Mouse (Mus musculus) layer of hippocampus, postnatal 25 days (tissue): ENCODE measurements around the gene Rgs7bp. TPM values are rescaled to one million over a fixed set of nuclear protein-coding genes. Genes with fewer than 3 reads are reported as not detected.
A peak's percentile ranks its signal among the peaks of the same experiment; 100 is the strongest.

ENCODE experiments used
- DNase-seq, 2 experiments: peaks; one replicate each; pipeline ENCODE4 v3.0.0; 2022; ENCODE audit warnings: mixed read lengths in 2 of 2, low spot score in 1 of 2; ENCODE audit errors: extremely low spot score in 1 of 2
- total RNA-seq, 2 experiments: library from RNA; stranded (reverse); gene quantifications; 2 replicates each; pipeline ENCODE4 v1.2.3; 2021

The Rgs7bp gene
- 100 to 1,000 TPM; 139 to 149 TPM for total RNA-seq

DNA sequence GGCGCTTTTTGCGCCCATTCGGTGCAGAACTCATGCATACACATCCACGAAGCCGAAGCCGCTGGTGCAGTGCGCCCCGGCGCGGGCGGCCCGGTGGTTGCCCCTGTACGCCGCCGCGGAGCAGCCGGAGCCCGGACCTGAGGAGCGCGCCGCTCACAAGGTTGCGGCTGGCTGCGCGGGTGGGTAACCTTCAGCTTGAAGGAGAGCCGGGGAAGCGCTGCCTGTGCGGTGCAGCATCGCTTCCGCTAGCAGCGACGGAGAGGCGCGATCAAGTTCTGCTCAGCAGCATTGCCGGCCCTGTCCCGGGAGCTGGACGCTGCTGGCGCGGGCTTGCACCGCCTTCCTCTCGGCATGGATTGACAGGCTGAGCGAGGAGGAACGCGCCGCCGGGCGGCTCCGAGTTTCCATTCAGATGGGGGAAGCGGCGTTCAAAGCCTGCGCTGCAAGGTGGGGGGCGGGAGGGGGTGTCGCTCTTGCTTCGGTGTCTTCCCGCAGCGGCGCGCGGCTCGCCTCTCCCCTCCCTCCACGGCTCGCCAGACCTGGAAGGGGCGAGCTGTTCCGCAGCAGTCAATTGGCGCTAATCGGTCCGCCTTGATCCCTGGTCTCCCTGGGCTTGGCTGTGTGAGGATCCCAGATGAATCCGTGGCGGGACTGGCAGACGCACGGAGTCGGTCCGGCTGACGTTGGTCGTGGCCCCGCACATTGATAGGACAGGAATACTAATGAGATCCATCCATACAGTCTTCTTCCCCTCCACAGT, at the start of gene Rgs7bp:
TSS of gene Rgs7bp (minus strand) at position 750 of the 760 bp plus-strand sequence.
- DNase-seq: peak; percentile 64 to 71

DNA sequence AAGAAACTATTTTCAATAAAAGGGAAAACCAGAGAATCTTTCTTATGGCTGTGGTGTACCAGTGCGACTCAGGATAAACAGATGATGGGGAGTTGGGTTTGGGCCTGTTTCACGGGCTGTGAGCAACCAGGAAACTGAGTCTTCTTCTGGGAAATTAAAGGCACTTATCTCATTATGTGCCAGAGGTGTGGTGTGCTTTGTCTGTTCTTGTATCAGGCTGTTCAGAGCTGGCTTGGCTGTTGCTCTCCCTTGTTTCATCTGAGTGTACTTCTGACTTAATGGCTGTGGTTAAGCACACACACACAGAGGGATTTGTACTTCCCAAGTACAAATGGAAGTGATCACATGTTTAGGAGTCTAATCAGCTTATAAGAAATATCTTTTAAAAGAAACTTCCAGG, 49.7 kb upstream of the Rgs7bp start:
- no peak for DNase-seq

DNA sequence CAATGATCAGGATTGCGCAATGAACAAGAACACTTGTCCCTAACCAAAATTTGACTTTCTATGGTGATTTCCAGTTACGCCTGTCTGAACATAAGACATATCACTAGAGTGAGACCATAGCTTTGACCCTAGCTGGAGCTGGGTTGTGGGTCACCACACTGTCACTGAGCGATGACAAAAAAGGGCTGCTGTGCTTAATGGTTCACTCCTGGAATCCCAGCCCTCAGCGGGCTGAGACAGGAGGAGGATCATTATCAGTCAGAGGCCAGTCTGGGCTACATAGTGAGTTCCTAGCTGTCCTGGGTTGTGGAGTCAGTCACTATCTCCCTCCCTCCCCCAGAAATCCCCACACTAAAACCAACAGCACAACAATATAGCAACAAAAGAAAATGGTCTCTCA, 46.0 kb upstream of the Rgs7bp start:
- DNase-seq: no peak

DNA sequence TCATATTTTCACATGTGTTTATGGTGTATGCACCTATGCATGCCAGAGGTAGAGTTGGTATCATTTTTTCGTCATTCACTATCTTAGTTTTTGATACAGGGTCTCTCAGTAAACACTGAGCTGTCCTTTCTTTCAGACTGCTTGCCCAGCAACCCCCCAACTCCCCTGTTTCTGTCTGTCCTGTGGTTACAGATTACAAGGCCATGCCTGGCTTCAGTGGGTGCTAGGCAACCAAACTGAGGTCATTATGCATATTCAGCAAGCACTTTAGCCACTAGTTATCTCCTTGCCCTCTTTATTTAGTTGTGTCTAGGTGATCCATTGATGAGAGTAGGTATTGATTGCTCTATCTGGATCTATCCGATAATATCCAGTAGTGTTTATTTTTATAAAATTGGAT, 41.6 kb upstream of the Rgs7bp start:
- DNase-seq: no peak

DNA sequence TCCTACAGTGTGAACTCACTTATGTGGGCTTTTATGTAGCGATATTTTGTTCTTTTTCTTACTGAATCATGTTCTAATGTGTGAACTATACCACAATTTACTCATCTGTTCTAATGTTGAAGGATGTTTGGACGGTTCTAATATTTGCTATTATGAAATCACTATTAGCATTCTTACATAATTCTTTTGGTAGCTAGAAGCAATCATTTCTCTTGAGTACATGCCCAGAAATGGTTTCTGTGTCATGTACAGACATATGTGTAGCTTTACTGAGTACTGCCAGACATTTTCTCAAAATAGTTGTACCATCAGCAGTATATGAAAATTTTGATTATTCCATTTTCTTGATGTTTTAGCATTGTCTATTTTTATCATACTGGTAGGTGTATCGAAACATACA, 34.5 kb upstream of the Rgs7bp start:
- DNase-seq: no peak

DNA sequence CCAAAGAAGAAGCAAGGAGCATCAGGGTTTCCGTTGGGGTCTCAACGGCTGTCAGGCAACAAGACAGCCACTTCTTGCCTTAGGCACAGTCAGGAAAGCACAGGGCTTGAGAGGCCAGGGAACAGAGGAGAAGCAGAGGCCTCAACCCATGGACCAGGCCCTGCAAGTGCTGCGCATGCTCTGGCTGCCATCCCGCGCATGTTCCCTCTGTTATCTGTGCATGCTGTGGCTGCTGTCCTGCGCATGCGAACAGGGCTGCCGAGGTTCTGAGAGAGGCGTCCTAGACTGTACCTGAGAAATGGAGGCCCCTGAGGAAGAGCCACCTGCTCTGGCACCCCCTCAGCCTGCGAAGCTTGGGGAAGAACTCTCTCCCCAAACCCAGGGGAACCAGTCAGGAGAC, 27.1 kb upstream of the Rgs7bp start, which contains the start of gene 4933425L06Rik:
TSS of gene 4933425L06Rik (plus strand) at position 261 of the 400 bp plus-strand sequence.
- no peak for DNase-seq

DNA sequence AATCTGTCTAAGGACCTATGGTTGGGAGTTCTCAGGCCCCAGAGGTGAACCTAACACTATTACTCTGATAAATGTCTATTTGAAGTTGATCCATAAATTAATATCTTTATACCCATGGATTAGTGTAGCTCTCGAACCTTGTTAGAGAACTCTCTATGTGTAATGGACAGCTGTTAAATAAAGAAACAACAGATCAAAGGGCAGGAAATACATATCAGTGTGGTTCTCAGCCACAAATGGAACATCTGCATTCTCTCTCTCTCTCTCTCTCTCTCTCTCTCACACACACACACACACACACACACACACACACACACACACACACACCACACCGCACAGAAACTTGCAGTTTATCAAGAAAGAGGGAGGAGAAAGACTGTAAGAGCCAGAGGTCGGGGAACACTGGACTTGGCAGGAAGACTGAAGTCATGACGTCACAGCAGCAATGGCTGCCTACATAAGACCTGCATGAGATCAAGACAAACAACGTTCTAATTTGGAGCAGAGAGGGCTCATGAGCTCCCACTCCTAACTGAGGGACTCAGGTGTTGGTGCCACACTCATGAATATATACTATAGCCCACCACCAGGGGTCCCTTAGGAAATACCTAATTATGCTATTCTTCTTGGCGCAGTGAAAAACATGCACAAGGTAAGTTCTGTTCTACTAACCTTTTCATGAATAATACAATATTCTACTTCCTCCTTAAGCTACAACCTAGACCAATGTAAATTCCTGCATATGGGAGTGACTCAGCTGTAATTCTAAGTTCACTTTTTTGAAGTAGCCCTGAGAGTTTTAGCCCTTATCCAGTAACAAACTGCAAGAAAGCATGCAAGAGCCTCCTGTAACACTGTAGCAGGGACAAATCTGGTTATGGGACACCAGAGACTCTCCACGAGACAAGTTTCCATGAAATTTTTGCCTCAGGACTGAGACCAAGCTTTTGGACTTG, 12.4 kb upstream of the Rgs7bp start:
- no peak for DNase-seq

DNA sequence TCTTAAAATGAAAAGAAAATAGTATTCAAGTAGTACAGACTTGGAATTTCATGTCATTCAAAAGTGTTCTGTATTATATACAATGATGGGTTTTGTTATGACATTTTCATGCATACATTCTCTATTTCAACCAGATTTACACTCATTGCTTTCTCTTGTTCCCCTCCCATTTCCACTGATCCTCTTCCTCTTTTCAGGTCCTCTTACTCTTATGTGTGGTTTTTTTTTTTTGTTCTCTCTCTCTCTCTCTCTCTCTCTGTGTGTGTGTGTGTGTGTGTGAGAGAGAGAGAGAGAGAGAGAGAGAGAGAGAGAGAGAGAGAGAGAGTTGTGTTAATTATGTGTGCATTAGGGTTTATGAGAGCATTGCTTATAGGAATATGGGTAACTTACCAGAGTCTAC, 11.4 kb upstream of the Rgs7bp start:
- no peak for DNase-seq

DNA sequence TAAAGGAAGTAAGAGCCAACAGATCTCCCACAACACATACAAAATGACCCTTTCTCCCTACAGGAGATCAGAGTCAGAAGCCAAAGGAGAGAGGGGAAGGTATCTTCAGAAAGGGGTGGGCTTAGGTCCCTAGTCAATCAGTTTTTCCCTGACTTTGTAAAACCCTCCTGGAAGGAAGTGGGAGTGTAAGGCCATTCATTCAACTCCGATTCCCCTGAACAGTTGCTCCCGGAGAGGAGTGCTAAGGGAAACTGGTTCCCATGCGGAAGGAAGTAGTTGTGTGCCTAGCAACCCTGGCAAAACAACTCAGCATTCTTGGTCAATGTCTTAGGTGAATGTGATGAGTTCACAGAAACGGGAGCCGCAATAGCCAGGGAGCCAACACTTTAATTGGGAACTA, 644 bp upstream of the Rgs7bp start:
- no peak for DNase-seq

DNA sequence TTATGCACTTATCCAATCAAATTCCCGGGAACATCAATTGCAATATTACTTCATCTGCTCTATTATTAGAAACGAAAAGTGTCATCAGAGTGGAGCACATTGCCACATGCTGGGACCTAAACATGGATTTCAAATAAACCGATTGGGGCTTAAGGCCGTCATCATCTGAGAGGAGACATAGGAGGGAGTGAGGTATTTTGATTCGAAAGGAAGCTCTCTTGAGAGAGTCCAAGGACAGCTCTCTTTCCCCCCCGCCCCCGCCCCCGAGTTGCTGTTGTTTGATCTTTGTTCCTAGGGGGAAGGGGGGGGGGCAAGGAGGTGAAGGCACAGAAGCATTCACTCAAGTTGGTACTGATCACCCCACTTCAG, 195 bp upstream of the Rgs7bp start:
- no peak for DNase-seq

DNA sequence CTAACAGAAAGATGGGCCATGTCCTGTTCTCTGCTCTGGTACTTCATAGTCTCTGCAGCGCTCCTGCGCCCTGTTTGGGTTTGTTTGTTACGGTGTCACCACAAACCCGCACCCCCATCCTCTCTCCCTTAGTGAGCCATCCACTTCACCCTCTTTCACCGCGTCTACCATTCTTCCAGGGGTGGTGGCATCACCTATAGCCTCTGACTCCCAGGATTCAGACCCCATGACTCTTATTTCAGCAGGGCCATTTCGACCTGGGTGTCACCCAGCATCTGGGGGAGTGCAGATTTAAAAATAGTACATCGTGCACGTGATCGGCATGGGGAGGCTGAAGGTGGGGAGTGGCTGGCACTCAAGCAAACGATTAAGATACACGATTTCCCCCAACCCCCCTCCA, 1.1 kb downstream of the Rgs7bp start:
- DNase-seq: no peak

DNA sequence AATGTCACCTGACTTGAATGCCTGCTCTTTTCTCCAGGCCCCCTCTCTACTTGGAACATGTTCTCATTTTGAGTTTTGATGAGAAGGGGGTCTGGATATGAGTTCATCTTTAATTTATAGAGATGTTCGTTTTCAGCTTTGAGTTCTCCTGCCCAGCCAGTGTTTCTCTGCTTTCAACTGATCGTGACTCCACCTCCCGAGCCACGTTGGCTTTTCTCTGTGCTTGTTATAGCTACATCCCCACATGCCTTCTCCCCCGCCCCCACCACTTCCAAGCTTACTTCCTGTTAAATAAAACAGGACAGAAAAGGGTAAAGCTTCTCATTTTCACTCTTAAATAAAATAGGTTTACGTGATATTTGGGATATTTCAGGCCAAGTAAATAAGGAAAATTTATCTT, 3.3 kb downstream of the Rgs7bp start:
- DNase-seq: no peak

DNA sequence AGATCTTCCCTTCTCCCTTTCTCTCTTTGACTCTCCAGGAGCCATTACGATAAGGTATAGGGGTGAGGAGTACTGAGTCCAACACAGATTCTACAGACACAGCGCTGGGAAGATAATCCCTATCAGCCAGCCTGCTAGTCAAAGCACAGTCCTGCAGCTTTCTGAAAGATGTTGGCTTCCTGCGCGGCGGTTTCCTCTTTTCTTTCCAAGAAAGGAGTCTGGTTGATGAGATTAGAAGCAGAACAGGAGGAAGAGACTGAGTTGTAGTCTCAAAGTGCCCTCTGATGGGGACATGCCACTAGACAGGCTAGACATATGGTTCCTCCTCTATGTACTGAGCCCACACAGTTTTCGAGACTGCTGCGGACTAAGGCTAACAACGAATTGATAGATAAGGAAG, 6.1 kb downstream of the Rgs7bp start:
- no peak for DNase-seq

DNA sequence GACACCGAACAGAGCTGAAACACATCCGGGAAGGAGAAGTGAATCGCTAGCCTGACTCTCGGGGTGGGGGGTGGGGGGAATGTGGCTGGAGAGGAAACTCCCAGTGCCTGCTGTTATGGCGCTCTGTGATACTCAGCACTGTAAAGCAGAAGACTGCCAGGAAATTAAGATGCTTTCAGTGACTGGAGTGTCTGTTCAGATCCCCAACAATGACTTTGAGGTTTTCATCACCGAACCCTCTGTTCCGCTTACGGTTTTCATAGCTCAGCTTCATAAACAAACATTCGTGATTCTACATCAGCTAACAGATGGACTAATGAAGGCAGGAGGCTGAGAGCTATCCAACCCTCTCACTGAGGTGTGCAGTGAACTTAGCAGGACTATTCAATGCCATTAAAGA, 7.4 kb downstream of the Rgs7bp start:
- DNase-seq: no peak

DNA sequence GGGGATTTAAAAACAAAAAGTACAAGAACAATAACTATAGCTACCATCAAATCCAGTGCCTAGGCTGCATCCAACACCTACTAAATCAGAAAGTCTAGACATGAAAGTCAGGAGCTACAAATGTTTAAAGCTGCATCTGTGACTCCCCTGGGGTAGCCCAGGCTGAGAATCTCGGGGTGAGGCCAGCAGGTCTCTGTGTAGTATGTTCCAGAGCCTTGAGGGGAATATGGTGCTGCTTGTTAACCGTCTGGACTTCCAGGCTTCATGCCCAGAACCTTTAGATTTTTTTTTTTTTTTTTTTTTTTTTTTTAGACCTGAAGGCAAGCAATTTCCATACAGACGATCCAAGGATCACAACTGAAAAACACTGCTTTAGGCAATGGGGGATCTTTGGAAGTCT, 10.8 kb downstream of the Rgs7bp start:
- no peak for DNase-seq

DNA sequence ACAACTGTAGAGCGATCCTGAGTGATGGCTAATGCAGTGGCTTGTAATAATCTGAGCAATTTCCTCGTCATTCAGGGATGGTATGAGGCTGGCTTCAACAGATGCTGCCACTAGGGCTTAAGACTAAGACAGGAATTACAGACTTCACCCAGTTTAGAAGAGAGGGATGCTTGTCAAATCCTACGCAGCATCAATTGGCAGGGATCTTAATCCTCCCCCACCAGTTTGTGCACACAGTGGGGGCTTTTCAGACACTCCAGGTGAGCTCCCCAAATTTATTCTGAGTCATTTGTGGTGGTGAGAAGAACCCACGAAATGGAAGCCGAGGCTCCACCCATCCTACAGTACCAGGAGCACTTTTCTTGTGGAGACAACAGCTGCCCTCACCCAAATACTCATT, 16.4 kb downstream of the Rgs7bp start:
- no peak for DNase-seq

DNA sequence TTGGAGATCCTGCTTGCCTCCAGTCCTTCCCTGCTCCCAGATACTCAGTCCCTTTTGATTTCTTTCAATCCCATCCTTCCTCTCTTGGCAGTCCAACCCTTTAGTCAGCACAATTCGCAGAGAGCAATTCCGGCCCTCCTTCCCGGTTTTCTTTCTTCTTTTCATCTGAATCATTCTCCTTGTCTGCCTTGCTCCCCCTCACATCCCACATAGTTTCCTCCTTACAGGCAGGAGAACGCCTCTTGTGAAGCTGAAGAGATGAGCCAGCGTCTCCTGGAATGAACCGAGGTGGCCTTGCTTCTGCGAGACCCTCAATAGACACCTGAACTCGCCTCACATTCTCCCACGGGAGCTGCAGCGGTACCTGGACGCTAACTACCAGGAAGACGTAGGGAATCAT, 16.9 kb downstream of the Rgs7bp start:
- no peak for DNase-seq

DNA sequence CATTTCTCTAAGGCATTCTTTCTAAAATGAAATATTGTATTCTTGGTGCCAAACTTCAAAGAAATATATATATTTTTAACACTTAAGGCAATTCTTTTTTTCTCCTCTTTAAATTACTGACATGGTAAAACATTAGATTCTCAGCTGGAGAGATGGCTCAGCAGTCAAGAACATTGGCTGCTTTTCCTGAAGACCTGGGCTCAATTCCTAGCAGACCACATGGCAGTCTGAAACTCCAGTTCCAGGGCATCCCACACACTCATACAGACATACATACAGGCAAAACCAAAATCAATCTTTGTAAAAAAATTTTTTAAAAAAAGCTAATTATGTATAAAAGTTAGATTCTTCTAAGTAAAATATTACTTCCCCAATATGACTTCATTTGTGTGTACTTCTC, 22.8 kb downstream of the Rgs7bp start:
- DNase-seq: no peak

DNA sequence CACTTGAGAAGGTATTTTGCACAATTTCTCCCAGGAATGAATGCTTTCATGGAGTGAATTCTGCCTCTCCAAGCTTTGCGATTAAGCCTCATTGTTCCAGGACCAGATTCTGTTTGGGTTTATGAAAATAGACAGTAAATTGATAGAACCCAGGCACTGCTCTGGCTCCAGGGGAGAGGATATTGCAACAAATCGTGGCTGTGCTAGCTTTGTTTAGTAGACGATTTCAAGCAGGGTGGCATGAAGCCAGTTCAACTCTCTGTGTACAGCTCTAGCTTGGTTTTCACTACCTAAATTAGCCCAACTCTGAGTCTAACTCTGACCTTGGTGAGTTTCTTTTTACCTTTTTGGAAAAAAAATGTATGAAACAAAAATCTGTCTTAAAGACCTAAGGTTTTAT, 26.5 kb downstream of the Rgs7bp start:
- no peak for DNase-seq

DNA sequence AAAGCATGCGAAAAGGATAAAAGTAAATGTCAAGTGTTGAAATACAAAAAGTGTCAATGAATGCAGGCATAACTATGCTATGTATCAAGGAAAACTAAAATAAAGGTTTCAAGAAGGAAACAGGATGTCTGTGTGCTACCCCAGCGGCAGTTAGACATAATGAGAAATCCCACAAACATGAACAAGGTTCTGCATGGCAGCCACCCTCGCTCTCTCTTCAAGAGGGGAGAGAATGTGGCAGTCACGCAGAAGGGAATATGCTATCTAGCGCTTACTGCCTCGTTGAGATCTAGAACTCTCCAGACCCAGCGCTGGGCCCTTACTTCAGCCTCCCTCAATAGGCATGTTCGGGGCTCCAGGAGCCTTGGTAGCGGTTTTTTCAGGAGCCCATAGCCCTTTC, 38.2 kb downstream of the Rgs7bp start:
- no peak for DNase-seq

DNA sequence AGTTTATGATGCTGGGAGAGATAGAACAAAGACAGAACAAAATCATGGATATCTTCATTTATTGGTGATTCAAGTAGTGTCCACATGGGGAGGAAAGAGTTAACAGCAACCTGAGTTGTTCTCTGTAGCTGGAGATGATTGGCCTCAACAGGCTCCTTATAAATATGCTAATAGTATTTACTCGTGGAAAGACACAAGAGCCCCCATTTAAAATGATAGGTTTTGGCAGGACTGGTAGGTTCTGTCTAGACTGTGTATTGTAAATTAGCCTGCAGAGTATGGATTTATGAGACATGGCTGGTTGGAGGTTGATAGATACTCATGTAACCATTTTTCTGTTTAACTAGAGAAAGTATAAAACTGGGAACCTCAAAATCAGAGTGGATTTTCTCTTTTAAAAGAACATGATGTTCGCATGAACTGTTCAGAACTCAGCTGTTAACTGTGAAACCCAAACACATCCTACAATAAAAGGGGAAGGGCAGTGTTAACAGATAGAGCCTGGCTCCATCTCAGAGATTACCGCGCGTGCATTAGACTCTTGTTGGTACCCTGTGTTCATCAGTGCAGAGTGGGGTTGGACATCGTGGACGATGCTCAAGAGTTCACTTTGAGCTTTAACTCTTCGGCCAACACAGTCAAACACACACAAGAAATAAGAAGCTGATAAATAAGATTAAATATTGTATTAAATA, 38.9 kb downstream of the Rgs7bp start:
- no peak for DNase-seq
